Mouse (Mus musculus): ENCODE results near the gene Stim1.
"Not testable (repeated sequence)": the region's sequence is repeated elsewhere in the genome, so short reads cannot be mapped to it uniquely, and the experiment has no call there.

Stim1 gene

DNA sequence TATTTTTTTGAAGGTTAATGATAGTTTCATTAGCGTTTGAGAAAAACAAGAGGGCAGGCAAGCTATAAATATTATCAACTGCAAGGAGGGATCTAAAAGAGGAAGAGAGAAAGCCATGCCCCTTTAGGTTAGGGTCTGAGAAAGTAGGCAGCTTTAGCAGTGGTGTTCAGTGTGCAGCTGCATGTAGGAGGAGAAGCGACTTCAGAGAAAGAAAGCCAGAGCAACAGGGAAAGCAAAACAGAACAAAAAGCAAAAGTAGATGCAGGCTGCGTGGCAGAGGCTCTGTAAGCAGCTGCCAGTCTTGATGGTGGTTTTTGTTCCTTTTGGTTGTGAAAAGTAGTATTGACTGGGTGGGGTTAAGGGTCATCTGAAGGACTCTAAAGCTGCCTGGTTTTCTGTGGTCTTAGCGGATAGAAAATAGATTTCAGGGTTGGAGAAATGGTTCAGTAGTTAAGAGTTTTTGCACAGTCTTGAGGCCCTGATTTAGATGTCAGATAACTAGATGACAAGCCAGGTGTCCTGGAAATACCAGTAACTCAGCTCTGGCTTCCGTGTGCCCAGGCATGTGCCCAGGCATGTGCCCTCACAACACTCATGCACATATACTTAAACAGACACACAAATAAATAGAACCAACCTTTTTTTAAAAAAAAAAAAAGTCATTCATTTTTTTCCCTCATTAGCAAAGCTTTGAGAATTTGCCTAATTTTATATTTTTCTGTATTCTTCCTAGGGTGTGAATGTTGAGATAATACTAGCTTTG, 191.2 kb downstream of the Stim1 start:
- no peak for DNase-seq

GRCm38 (mm10) chr7:102467566-102467965, 200.0 kb downstream of the Stim1 start:
- no peak for DNase-seq

DNA sequence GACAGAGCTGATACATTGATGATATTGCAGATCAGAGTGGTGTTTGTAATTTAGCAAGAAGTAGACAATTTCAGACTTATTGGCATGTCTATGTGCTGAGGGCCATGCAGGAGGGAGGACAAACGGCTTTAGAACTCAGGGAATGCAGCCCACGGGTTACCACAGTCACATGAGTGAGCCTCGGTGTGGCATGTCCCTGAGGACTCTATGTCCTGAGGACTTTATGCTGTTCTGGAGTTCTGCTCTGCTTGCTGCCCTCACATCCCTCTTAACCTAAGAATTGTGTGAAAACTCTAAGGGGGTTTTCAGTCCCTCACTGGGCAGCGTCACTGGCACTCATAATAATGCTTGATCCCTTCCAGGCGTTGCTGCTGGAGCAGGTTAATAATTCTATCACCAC, 205.1 kb downstream of the Stim1 start:
- DNase-seq, result no peak

DNA sequence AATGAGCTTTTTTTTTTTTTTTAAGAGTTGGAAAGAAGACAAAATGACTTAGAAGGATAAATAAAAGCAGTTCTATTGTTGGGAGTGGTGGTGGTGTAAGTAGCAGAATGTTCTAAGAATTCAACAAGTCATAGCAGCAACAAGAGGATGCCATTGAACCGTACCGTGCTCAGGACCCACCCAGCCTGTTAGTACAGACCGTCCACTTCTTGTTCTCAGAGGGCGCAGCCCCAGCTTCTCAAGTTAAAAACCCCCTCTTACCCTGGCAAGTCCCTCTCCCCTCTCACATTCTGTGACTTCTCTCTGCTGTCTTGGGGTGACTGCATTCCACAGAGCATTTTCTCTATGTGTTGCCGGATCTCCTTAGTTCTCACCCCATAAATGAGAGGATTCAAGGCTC, 209.0 kb downstream of the Stim1 start:
- no peak for DNase-seq

DNA sequence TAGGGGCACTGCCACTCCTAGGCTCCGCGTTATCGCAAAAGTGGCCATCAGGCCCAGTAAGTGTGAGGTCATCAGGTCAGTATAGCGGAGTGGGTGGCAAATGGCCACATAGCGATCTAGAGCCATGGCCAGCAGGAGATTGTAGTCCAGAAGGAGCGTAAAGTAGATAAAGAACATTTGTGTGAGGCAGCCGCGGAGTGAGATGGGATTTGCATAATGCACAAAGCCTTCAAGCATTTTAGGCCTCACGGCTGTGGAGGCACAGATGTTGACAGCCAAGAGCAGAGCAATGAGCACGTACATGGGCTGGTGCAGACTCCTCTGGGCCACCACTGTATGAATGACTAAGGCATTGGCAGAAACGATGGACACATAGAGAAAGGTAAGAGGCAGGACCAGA, 209.8 kb downstream of the Stim1 start:
- no peak for DNase-seq

DNA sequence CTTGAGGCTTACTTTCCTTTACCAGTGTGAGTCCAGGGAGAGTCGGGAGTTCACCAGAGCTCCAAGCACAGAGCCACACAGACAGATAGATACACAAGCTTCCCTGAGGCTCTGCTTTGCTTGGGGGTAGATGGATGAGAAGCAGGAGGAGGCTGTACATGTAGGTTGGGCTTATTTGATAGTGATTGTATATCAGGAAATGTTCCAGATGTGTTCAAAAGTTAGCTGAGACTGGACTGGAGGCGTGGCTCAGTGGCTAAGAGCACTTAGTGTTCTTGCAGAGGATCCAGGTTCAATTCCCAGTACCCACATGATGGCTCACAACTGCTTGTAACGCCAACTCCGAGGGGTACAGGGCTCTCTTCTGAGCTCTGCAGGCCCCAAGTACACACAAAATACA, 210.8 kb downstream of the Stim1 start:
- DNase-seq, result no peak

DNA sequence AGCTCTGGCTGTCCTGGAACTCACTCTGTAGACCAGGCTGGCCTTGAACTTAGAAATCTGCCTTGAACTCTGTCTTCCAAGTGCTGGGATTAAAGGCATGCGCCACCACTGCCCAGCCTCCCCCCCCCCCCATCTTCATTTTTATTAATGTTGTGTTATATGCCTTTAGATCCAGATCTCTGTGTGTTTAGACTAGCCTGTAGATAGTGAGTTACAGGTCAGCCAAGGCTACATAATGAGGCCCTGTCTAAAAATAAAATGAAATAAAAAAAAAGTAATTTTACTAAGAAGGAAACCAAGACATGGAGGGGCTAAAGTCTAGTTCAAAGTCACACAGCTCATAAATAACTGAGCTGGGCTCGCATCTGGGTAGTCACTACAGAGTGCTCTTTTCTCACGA, 211.3 kb downstream of the Stim1 start:
- no peak for DNase-seq

DNA sequence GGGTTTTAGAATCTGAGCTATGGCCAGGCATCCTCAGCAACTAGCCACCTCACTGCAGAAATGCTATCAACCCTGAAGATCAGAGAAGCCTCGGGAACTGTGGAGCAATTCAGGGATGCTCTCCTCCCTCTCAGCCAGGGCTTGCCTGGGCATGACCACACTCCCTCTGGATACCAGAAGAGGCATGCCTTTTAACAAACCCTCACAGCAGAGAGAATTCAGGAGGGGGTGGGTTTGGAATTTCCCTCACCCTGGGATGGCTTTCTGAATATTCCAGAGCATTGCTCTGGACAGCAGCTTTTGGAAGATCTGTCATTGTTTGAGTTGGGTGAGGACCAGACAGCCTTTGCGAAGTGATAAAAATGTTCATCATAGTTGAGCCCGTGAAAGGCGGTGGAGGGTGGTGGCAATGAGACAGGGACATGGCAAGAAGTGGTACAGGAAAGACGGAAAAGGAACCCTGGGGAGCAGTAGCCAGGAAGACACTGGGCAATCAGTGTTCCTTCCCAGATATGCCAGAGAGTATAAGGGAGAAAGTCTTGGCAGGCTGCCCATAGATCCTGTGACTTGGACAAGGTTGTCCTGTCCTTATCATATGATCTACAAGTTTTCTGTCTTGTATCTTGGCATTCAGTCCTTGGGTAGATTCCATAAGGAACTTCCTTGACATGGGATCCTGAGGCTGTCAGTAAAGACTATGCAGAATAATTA, 211.9 kb downstream of the Stim1 start:
- no peak for DNase-seq

- DNase-seq, result no peak
Measured at GRCm38 (mm10) chr7:102480821-102481220, 213.2 kb downstream of the Stim1 start.

- no peak for DNase-seq
Measured at GRCm38 (mm10) chr7:102481579-102481978, 214.0 kb downstream of the Stim1 start, which contains the start of gene Olfr543. Gene Olfr543 (minus strand): TSS chr7:102481679.

- no peak for DNase-seq
Measured at GRCm38 (mm10) chr7:102483665-102484064, 216.1 kb downstream of the Stim1 start.

DNA sequence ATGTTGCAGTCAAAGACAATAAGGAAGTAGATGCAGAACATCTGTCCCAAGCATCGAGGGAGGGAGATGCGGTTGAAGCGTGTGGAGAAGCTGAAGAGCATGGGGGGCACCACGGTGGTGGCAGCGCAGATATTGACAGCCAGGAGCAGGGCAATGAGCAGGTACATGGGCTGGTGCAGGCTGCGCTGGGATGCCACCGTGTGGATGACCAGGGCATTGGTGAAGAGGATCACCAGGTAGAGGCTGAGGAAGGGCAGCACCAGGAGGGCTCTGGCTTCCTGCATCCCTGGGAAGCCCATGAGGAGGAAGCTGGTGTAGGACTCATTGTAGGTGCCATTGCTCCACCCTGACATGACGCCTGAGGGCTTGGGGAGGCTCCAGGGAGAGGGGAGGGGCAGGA, 217.2 kb downstream of the Stim1 start:
- DNase-seq, result not testable (repeated sequence)

DNA sequence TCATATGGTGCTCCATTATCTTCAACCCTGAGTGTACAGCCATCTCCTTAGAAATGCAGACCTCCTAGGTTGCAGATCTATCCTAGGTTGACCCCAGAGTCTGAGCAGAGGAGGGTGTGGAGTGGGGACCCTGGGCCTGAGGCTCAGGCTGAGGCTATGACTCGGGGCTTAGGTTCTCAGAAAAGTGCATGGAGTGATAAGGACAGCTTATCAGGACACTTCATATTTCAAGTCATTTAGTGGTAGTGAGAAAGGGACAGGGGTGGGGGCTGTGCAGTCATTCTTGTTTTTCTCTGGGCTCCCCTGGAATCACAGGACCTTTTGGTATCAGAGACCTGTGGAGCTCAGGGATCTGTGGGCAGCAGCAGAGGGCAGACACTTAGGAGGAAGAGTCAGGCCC, 218.5 kb downstream of the Stim1 start:
- DNase-seq, result no peak
